Mouse (Mus musculus) CH12.LX (cell line): Measurements from ENCODE around the gene Vmn1r185.

ENCODE experiments used
- CTCF ChIP-seq, 2 experiments: IDR thresholded peaks in 1 of 2; conservative IDR thresholded peaks in 1 of 2; 2 replicates each; pipeline ENCODE4 v1.5.1; 2011 to 2012; ENCODE audit warnings: low read depth in 2 of 2, low read length in 2 of 2, improper control_type of control experiment in 1 of 2, inconsistent platforms in 1 of 2, mild to moderate bottlenecking in 1 of 2, moderate library complexity in 1 of 2
- MAX ChIP-seq: IDR thresholded peaks from 2 replicates; pipeline ENCODE4 v1.6.1; 2011; ENCODE audit warnings: low read length, improper control_type of control experiment
- NELFE ChIP-seq: IDR thresholded peaks from 2 replicates; pipeline ENCODE4 v1.6.1; 2011; ENCODE audit warnings: low read depth, low read length, improper control_type of control experiment
- POLR2A ChIP-seq: IDR thresholded peaks from 2 replicates; pipeline ENCODE4 v1.6.1; 2011; ENCODE audit warnings: low read depth, mild to moderate bottlenecking, improper control_type of control experiment, low read length
- POLR2AphosphoS2 ChIP-seq: IDR thresholded peaks from 2 replicates; pipeline ENCODE4 v1.6.1; 2011; ENCODE audit warnings: low read depth, low read length, improper control_type of control experiment
- ZNF384 ChIP-seq: IDR thresholded peaks from 2 replicates; pipeline ENCODE4 v1.6.1; 2012; ENCODE audit warnings: low read depth, low read length, improper control_type of control experiment, inconsistent platforms

GRCm38 (mm10) chr7:26666011-26666410 is 47.7 kb upstream of the Vmn1r185 start:
- TF ChIP-seq CTCF (conservative IDR thresholded peaks at IDR 0.05 in 1 of 2, IDR thresholded peaks at IDR 0.05 in 1 of 2; ENCODE audit: low read depth in 2 of 2, low read length in 2 of 2) (no peak), NELFE (no peak), ZNF384 (no peak), POLR2AphosphoS2 (no peak), POLR2A (no peak), MAX (no peak)
